Mouse (Mus musculus): ENCODE measurements around the gene Slc12a6.

Slc12a6 gene

DNA sequence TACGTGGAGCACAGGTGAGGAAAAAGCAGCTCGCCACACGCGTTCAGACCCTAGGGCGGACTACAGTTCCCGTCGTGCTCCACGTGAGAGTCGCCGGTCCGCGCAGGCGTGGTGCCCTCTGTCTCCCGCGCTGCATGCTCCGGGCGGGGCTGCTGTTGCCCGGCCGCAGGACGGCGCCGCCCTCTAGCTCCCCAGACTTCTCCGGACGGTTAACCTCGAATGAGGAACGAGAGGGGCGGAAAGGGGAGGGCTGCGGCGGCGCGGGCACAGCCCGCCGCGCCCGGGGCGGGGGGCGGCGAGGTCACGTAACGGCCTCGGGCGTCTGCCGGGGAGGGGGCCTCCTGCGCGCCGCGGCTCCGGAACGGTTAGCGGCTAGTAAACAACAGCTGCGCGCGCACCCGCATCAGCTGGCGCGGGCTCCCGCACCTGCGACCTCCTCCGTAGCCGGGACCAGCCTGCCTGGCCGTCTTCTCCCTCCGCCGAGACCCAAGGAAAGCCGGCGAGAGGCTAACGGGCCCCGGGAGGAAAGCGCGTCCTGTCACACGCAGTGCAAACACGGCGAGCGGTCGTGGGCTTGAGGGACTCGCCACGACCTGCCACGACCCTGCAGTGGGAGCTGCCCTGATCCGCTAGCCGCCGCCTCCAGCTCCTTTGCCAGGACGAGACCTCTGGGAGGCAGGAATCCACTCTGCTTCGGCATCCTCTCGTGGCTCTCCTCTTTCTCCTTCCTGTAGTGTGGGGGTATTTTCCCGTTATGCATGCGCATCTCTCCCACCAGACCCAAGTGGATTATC is at the start of gene Slc12a6:
Slc12a6 (plus strand) TSS at position 378 of the 794 bp plus-strand sequence.
- peak; percentile 95 to 96 for DNase-seq (ENCODE audit: low spot score in 2 of 2)

DNA sequence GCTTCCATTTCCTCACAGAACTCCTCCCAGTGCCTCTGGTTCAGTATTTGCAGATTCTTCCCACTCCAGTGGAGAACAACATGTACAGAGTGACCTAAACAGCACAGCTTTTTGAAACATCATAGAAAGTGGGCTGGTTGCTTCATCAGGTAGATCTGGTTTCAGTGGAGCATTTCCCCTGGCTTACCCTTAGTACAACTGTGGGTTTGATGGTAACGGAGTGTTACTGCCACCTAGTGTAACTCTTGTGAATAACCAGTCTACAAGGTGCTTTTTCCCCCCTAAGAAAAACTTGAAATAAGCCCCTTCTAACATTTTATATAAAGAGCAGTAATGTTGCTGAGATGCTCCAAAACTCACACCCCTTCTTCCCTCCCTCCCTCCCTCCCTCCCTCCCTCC is 49.6 kb upstream of the Slc12a6 start:
- DNase-seq (ENCODE audit: low spot score in 2 of 2) = no peak

DNA sequence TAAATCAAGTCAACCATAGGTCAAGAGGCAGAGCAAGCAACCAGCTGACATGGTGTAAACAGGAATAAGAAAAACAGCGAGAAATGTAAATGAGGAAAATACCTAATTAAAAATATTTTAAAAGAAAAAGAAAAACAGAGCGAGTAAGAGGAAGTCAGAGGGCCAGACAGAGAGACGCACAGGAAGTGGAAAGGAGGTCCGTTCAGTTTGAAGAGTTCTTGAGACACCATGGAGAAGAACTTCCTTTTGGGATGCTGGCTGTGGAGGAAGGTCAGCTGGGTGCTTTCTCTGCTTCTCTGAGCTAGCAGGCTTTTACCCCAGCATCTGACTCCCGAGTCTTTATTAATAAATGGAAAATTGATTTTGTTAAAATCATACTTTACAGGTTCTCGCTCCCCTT is 48.0 kb upstream of the Slc12a6 start:
- DNase-seq (ENCODE audit: low spot score in 2 of 2) = no peak

DNA sequence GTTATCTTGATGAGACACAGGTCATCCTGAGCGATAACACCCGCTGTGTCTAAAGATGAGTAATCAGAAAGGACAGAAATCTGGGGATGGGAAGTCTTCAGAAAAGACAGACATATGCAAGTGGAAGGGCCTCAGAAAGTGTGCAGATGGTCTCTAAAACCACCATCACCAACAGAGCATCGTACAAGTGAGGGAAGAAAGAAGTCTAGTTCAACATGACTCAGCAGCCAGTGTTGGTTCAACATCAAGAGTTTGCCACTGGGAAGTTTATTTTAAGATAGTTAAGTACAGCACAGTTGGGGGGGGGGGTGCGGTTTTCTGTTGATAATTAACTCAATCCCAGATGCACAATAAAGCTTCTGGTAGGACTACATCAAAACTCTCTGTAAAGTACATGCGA is 44.7 kb upstream of the Slc12a6 start:
- no peak for DNase-seq (ENCODE audit: low spot score in 2 of 2)

DNA sequence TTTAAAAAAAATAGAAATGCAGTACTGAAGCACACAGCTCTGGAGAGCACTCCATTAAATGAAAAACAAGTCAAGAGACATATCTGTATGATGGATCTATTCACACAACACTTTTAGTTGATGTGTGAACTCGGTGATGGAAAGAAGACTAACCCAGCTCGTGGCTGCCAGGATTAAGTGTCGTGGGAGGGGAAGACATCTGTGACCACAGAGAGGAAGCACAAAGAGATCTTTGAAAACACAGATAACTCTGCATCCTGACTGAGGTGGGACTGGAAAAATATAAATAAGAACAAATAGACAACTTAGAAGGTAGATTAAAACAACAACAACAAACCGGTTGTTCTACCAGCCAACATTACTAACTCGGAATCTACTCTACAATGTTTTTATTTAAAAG is 43.0 kb upstream of the Slc12a6 start:
- DNase-seq (ENCODE audit: low spot score in 2 of 2) = no peak

DNA sequence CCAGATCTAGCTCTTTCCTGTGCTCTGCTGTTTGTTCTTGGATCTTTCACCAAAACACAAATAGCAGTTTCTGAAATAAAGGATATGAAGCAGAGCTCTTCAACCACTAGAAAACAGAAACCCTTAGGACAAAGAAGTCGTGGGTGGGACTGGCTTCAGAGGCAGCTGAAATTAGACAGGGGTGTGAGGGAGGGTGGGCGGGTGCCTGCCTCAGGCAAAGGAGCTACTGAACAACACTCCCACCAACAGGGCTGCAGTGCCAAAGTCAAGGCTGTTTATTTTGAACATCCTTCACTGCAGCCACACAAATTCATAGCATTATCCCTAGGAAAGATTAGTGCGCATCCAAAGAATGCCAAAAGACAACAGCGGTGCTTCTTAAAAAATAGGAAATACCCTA is 41.3 kb upstream of the Slc12a6 start:
- no peak for DNase-seq (ENCODE audit: low spot score in 2 of 2)

DNA sequence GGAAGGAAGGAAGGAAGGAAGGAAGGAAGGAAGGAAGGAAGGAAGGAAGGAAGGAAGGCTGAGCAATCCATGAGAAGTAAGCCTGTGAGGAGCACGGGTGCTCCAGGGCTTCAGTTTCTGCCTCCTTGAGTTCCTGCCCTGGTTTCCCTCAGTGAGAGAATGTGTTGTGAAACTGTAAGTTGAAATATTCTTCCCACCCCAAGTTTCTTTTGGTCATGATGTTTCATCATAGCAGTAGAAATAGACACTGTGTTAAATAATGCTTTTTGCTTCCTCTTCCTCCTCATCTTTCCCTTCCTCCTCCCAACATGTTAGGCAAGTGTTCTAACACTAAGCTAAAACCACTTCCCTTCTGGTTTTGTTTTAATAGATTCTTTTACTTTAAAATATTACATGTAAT is 33.0 kb upstream of the Slc12a6 start:
- peak in 1 of 2 experiments; percentile 7 for DNase-seq (ENCODE audit: low spot score in 2 of 2)

DNA sequence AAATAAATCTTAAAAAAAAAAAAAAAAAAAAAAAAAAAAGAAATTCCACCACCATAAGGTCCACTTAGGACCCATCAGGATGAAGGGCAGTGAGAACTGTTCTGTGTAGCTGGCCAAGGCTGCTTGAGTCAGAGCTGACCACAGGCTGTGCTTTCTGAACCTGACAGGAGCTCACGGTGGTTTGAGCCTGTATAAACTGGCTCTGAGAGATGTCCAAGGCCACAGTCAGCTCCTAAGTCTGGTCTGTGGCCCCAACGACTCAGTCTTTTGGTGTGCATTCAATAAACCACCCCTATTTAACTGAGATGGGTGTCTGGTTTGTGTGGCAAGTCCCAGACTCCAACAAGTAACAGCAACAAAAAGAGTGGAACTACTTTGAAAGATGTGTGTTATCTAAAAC is 29.0 kb upstream of the Slc12a6 start:
- DNase-seq (ENCODE audit: low spot score in 2 of 2) = no peak

DNA sequence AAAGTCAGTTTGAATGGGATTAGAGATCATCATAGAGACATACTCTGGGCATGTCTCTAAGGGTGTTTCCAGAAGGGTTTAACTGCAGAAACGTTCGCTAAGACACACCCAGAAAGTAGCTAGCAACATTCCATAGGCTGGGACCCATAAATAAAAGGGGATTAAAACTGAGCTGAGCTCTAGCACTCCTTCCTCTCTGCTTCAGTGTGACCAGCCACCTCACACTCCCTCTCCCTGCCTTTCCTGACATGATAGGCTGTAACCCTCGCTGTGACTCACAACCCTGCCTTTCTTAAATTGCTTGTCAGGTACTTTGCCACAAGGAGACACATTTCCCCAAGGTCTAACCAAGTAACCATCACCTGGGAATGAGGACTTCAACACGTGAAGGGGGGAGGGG is 27.6 kb upstream of the Slc12a6 start:
- DNase-seq (ENCODE audit: low spot score in 2 of 2) = no peak

DNA sequence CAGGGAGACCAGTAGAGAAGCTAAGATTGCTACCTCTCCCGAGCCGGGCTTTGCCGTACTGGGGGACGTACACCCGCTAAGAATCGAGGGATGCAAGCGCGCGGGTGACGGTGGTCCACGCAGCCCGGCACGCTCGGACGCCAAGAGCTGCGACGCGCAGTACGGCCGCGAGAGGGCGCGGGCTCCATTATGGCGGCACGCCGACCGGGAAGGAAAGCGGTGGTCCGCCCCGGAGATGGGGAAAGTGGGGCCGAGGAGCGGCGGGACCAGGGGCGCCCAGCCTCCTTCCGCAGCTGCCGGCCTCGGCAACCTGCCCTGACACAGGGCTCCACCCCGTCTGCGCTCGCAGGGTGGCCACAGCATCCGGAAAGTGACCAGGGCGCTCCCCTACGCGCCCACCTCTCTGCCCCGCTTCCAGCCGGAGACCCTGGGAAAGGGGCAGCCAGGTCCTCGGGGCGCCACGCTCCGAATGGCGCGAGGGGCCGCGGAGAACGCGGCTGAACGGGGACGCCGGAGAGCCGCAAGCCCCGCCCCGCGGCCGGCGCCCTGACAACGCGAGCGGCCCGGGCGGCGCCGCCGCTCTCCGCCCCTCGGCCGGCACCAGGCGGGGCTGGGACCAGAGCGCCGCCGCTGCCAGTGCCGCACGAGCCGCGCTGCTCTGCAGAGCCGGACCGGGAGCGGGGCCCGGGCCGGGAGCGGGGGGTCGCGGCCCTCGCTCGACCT is 26.3 kb upstream of the Slc12a6 start, which contains the start of gene Lpcat4:
Lpcat4 (plus strand) TSS at position 257 of the 723 bp plus-strand sequence.
- peak; percentile 77 to 83 for DNase-seq (ENCODE audit: low spot score in 2 of 2)

DNA sequence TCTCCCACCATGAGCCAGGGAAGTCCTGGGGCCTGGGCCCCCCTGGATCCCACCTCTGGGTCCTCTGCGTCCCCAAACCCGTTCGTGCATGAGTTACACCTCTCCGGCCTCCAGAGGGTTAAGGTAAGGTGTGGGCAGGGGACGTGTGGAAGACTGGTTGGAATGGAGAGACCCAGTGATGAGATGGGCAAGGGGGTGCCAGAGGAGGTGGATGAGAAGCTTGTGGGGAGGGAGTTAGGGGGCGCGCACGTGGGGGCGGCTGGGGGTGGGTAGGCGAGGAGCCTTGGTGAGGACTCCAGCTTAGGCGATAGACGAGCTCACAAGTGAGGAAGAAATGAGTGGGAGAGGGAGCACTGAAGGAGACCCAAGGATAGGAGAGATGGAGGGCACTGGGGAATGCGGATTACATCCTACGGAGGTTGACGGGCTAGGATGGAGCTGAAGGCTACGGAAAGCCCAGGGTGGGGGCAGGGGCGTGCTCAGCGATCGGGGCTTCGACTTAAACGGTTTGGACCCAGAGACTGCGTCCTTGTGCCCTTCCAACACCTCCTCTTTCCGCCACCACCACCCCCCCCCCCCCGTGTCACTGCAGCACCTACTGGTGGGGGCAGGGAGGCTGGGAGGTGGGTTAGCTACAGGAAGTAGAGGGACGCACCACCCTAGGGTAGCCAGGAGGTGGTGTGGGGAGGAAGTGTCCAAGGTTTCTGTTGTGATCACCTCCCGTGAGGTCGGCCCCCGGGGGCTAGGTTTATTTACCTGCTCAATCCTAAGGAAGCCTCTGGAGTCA is 25.5 kb upstream of the Slc12a6 start:
- peak in 1 of 2 experiments; percentile 12 for DNase-seq (ENCODE audit: low spot score in 2 of 2)

DNA sequence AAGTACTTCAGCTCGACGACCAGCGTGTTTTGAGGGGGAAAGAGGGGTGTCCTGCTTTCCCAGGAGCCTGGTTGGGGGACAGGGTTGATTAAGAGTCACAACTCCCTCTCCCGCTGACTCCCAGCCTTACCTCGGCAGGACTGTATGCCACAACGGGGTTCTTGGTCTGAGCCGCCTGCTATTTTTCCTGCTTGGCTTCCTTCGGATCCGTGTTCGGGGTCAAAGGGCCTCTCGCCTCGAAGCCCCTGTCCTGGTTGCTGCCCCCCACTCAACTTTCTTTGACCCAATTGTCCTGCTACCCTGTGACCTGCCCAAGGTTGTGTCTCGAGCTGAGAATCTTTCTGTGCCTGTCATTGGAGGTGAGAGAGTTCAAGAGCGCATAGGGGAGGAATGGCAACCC is 23.8 kb upstream of the Slc12a6 start:
- no peak for DNase-seq (ENCODE audit: low spot score in 2 of 2)

DNA sequence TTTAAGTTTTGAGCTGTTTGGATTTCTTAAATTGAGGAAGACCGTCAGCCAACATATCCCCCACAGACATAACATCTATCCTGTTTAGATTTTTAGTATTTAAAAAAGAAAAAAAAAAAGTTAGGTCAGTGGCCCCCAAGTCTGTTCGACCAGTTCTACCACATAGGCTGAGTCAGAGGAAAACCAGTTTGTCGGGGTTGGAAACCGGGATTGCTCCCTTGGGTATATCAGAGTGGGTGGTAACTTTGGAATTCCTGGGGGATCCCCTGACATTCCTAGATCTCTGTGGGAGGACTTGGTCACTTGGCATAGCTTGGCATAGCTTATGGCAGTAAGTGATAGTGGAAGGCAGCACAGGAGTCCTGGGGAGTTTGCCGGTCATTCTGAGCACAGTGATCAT is 20.3 kb upstream of the Slc12a6 start:
- no peak for DNase-seq (ENCODE audit: low spot score in 2 of 2)

DNA sequence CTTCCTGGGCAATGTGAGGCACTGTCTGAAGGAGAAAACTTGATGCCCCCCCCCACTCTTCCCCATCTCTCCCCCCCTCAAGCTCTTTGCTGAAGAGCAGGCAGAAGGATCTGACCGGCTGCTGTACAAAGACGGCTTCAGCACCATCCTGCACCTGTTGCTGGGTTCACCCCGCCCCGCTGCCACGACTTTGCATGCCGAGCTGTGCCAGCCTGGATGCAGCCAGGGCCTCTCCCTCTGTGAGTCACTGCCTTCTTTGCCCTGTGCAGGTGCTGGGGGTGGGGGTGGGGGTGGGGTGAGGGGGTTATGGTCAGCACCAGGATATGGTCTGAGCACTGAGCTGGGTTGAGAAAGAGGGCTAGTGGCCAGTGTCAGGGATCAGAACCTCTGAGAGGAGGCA is 19.4 kb upstream of the Slc12a6 start:
- no peak for DNase-seq (ENCODE audit: low spot score in 2 of 2)

DNA sequence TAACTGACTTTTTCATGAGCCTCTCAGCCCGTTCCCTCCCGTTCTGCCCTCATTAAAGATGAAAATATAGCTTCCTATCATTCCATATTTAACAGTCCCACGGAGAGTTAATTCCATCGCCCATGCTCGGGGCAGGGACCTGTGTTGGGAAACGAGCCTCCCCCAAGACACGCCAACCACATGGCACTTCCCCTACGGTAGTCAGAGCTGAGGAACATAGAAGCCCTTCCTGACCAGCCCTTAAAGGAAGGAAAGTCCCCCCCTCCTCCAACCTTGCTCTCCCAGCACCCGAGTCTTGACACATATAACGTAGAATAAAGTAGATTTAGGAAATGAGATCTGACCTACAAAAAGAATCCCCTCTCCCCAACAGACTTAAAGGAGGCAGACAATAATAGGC is 18.3 kb upstream of the Slc12a6 start:
- no peak for DNase-seq (ENCODE audit: low spot score in 2 of 2)

DNA sequence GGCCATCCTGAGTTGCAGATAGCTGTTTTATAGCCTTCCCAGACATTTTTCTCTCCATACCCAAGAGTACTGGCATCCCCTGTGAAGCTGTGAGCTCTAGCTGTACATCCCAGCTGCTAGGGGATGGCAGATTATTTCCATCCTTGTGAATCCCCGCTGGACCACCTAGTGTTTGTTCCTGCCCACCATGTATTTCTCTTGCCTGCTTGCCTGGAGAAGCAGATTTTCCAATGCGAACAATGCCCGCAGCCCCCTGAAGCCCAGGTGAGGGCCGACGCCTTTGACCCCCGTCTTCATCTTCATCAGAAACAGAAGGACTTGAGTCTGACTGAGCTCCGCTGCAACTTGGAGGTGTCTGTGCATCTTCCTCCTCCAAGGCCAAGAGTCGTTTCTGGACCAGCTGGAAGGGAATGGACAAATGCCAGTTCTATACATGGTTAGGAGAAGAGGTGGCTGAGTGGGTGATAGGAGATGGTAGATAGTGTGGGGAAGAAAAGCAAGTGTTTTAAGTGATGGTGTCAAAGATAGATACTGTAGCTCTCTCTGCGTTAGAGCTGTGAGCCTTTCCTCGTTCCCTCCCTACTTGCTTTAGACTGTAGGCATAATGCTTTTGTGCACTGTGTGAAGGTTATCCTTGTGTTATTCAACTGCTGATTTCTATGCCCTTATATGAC is 15.7 kb upstream of the Slc12a6 start:
- no peak for DNase-seq (ENCODE audit: low spot score in 2 of 2)

DNA sequence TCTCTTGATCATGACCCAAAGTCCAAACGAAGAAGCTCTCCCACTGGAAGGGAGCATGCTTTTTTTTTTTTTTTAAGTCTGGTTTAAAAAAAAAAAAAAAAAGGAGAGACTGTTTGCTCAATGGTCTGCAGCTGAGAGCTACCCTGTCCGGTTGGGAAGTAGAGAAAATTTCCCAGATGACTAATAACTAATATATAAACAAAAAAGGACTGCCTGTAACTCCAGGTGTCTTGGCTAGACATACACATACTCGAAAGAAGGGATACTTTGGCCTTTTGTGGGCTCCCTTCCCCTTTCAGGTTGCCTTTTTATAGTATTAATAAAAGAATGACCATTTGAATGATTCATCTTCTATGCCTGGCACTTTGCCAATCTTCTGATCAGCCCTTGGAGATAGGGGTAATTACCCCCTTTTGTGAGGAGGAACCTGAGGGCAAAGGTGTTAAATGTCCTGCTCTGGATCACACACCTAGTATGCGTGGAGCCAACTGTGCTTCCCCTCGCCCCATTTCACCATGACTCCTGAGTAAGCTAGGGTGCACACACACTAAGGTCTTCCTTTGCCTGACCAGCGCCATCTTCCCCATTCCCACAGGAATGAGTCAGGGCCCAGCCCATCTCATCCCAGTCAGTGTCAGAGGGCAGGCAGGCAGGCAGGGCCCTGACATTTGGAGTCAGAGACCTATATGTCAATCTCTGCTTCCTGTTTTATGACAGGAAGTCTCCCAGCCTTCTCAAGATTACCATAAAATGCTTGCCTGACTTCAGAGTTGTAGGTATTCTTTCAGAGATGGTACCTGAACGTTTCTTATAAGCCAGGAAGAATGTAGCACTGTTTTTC is 10.7 kb upstream of the Slc12a6 start:
- DNase-seq (ENCODE audit: low spot score in 2 of 2) = no peak

DNA sequence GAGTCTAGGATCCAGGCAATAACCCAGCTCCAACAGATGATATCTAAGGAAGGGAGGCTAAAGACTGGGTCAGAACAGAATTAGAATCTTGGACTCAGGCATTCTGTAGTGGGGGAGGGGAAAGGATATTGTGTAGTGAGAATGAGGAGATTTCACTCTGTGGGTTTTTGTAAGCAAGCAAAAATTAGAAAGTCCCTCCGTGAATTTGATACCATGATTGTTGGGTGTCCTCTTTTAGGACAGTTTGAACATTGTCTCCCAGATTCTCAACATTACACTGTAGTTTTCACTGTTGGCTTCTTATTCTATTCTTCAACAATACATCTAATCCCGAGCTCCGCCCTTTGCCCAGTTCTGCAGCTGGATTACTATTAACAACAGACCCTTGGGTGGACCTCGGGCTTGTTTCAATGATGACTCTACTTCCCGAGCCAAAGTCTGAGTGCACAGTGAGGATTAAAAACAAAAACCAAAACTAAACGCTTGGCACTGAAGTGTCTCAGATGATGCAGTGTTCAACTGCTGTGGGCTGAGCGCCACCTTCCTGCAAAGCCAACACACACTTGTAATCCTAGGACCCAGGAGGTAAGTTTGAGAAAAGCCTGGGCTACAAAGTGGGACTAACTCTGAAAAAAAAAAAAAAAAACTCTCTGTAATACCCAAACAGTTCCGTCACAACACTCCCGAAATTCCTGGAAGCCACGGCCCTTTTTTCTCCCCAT is 6.2 kb upstream of the Slc12a6 start, which contains the start of gene Nutm1:
Nutm1 (minus strand) TSS at position 51 of the 722 bp plus-strand sequence.
- DNase-seq (ENCODE audit: low spot score in 2 of 2) = peak in 1 of 2 experiments; percentile 34

DNA sequence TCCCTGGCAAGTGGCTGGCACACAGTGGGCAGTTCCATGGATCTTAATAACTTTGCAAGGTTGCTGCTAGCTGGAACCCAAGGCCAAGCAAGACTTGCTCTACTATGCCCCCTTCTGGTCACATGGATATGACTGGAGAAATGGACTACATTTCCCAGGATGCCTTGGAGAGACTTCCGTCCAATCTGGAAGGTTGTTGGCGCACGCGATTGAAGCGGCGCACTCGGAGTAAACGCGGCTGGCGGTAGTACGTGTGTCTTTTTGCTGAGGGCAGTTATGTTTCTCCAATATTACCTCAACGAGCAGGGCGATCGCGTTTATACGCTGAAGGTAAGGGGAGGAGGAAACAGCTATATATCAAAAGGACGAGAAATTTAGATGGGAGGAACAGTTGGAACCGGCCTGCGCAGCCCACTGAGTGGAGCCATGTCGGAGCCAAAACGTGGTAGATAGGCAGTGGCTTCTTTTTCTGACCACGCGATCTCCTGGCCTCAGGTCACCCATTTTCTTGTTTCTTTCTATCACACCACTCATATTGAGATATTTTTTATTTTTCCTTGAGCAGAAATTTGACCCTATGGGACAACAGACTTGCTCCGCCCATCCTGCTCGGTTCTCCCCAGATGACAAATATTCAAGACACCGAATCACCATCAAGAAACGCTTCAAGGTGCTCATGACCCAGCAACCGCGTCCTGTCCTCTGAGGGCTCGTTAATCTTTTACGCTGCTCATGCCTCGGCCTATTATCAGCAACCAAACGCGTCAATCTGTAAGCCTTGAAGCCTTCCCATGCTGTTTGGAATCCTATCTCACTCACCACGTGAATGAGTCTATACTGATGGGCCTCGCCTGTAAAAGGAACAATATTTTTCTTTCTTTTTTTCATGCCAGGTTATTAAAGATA is 3.6 kb upstream of the Slc12a6 start, which contains the start of gene Nop10:
Nop10 (plus strand) TSS at position 179 of the 906 bp plus-strand sequence.
- DNase-seq (ENCODE audit: low spot score in 2 of 2) = peak; percentile 80 to 86
